ENCODE assay signal across 50 mouse cellular contexts in genomic region chr12:102860806-102861205, GRCm38 (mm10). TPM values are rescaled to one million over a fixed set of nuclear protein-coding genes. Genes with fewer than 3 reads are reported as not detected.
"Had no signal": no experiment of that assay in that cellular context is flagged by ENCODE, and none has a peak within 500 bp of the region (broad histone marks: within the 10 kb centered on the region; RNA-seq: fewer than 3 reads in every experiment).

No protein-coding gene starts in this region.

- ATAC-seq: hindbrain, embryonic 16.5 days; hindbrain, postnatal 0 days; inflammation-experienced regulatory T-cells, adult 6 months; intestine, embryonic 15.5 days; intestine, embryonic 16.5 days; intestine, postnatal 0 days had no signal

- H3K27me3 ChIP-seq: heart, embryonic 12.5 days; heart, embryonic 13.5 days; heart, embryonic 15.5 days; hindbrain, embryonic 12.5 days; hindbrain, embryonic 13.5 days; hindbrain, embryonic 15.5 days; intestine, embryonic 15.5 days; kidney, embryonic 15.5 days had no signal

- H3K36me3 ChIP-seq: heart, embryonic 10.5 days; heart, embryonic 12.5 days; heart, embryonic 13.5 days; heart, embryonic 15.5 days; hindbrain, embryonic 12.5 days; hindbrain, embryonic 13.5 days; hindbrain, embryonic 15.5 days; intestine, embryonic 15.5 days had no signal

- H3K9ac ChIP-seq: heart, embryonic 12.5 days; heart, embryonic 13.5 days; heart, embryonic 15.5 days; hindbrain, embryonic 12.5 days; hindbrain, embryonic 13.5 days; hindbrain, embryonic 14.5 days; hindbrain, embryonic 15.5 days; intestine, embryonic 15.5 days; kidney, embryonic 15.5 days had no signal

- DNase-seq: heart, postnatal 10 days; heart, postnatal 14 days; heart, postnatal 36 days; heart, postnatal 4 days; kidney, adult 11 months; kidney, adult 18-20 months; kidney, adult 2 months; kidney, adult 8-10 months; kidney, adult 9 months; kidney, postnatal 10 days; kidney, postnatal 14 days; kidney, postnatal 25 days; kidney, postnatal 36 days; kidney, postnatal 4 days; layer of hippocampus, adult 9-11 months; layer of hippocampus, postnatal 36 days had no signal

- H3K4me3 ChIP-seq: heart, embryonic 10.5 days; heart, embryonic 12.5 days; heart, embryonic 13.5 days; heart, embryonic 15.5 days; hindbrain, embryonic 10.5 days; hindbrain, embryonic 12.5 days; hindbrain, embryonic 13.5 days; hindbrain, embryonic 15.5 days; intestine, embryonic 15.5 days; kidney, embryonic 15.5 days; layer of hippocampus, adult 2 months had no signal

- H3K9me3 ChIP-seq: heart, embryonic 10.5 days; heart, embryonic 12.5 days; heart, embryonic 13.5 days; heart, embryonic 15.5 days; hindbrain, embryonic 10.5 days; hindbrain, embryonic 12.5 days; hindbrain, embryonic 13.5 days; hindbrain, embryonic 15.5 days; intestine, embryonic 15.5 days; kidney, embryonic 15.5 days had no signal

- H3K27ac ChIP-seq: heart, embryonic 10.5 days; heart, embryonic 13.5 days; heart, embryonic 15.5 days; hindbrain, embryonic 10.5 days; hindbrain, embryonic 12.5 days; hindbrain, embryonic 13.5 days; hindbrain, embryonic 14.5 days; hindbrain, embryonic 15.5 days; hindbrain, postnatal 0 days; intestine, embryonic 15.5 days; kidney, embryonic 15.5 days; kidney, postnatal 0 days; layer of hippocampus, adult 2 months had no signal

- H3K4me2 ChIP-seq: heart, embryonic 11.5 days; heart, embryonic 12.5 days; heart, embryonic 13.5 days; heart, embryonic 15.5 days; hindbrain, embryonic 12.5 days; hindbrain, embryonic 13.5 days; hindbrain, embryonic 14.5 days; hindbrain, embryonic 15.5 days; intestine, embryonic 15.5 days; kidney, embryonic 15.5 days had no signal

- H3K4me1 ChIP-seq: heart, embryonic 10.5 days; heart, embryonic 13.5 days; hindbrain, embryonic 10.5 days; intestine, embryonic 15.5 days; kidney, embryonic 15.5 days had no signal

RNA-seq across cellular contexts. Expression of gene Cox8c, which starts 38.3 kb away (rescaled TPM):
- total RNA-seq: heart, postnatal 10 days; heart, postnatal 14 days; heart, postnatal 25 days; heart, postnatal 36 days; heart, postnatal 4 days; hematopoietic stem cell, adult 5-6 weeks; hindbrain, postnatal 0 days; layer of hippocampus, adult 18-20 months; layer of hippocampus, adult 2 months; layer of hippocampus, adult 8-10 months; layer of hippocampus, postnatal 10 days; layer of hippocampus, postnatal 14 days; layer of hippocampus, postnatal 25 days; layer of hippocampus, postnatal 36 days had no signal
- polyA plus RNA-seq: heart, embryonic 10.5 days; heart, embryonic 11.5 days; heart, embryonic 12.5 days; heart, embryonic 13.5 days; heart, embryonic 14.5 days; heart, embryonic 15.5 days; heart, embryonic 16.5 days; heart, postnatal 0 days; hindbrain, embryonic 10.5 days; hindbrain, embryonic 11.5 days; hindbrain, embryonic 12.5 days; hindbrain, embryonic 13.5 days; hindbrain, embryonic 14.5 days; hindbrain, embryonic 15.5 days; hindbrain, embryonic 16.5 days; hindbrain, postnatal 0 days; inflammation-experienced regulatory T-cells, adult 6 months; intestine, embryonic 14.5 days; intestine, embryonic 15.5 days; intestine, embryonic 16.5 days; intestine, postnatal 0 days; kidney, adult 2 months; kidney, embryonic 14.5 days; kidney, embryonic 15.5 days; kidney, embryonic 16.5 days; kidney, postnatal 0 days; large intestine, adult 2 months had no signal
